Mouse (Mus musculus): ENCODE data around the gene Ifne. TPM values are rescaled to one million over a fixed set of nuclear protein-coding genes. Genes with fewer than 3 reads are reported as not detected.

Ifne gene
- polyA plus RNA-seq, 1 experiment, result not detected

DNA sequence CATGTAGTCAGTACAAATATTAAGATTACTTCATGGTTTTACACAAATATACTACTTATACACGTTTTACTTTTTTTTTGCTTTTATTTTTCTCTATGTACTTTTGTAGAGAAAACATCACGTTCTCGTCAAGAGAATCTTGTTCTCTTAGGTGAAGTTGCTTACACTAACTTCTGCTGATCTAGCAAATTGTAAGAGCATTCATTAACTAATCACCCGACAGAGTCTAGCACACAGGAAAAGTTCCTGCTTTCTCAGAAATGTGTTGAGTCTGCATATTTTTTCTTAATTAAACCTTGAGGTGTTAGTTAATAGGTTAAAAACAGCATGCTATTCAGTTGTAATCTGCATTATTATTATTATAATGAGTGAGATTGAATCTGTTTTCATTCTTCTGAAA lies 1.2 kb downstream of the Ifne start:
- no peaks in the 10 kb centered on the region for H3K4me1 ChIP-seq (ENCODE audit: control insufficient read depth, insufficient read depth, insufficient read length, low read length)
- no peak overlapping the region for H3K4me3 ChIP-seq (ENCODE audit: insufficient read depth, low read depth, low read length)
- H3K27ac ChIP-seq (replicated peaks; ENCODE audit: low read depth, low read length), result no peak overlapping the region

DNA sequence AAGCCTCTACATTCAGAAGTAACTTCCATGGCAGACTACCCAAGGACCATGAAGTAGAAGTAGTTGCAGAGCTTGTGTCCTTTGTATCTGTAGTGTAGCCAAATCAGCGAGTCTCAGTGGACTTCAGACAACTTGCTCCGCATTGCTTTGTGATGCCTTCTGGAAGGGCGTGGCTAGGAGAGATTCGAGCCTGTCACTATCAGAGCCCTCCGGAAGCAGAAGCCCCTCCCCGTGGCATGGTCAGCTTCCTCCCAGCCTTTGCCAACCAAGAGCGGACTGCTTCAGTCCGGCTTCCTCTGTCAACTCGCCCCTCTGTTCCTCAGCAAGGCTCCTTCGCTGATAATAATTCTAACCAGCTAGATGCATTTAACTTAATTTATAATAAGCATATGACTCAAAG lies 1.8 kb downstream of the Ifne start:
- Histone ChIP-seq H3K4me3 (ENCODE audit: insufficient read depth, low read depth, low read length) (no peak overlapping the region), H3K4me1 (ENCODE audit: control insufficient read depth, insufficient read depth, insufficient read length, low read length) (no peaks in the 10 kb centered on the region), H3K27ac (replicated peaks; ENCODE audit: low read depth, low read length) (no peak overlapping the region)

DNA sequence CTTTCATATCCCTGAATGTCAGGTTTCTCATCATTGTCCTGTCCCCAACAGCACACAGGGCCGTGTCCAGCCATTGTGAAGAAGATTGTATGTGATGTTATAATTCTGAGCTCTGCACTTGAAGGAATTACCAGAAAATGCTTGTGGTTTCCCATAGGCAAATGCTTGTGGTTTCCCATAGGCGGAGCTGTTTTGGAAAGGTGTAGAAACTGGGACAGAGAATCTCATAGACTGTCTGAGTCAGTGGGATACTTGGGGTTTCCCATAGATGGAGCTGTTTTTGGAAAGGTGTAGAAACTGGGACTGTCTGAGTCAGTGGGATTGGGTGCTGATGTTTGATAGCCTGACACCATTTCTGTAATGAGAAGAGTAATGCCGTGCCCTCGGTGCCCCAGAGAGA lies 3.5 kb downstream of the Ifne start:
- H3K4me1 ChIP-seq (ENCODE audit: control insufficient read depth, insufficient read depth, insufficient read length, low read length), result no peaks in the 10 kb centered on the region
- H3K4me3 ChIP-seq (ENCODE audit: insufficient read depth, low read depth, low read length), result no peak overlapping the region
- no peak overlapping the region for H3K27ac ChIP-seq (replicated peaks; ENCODE audit: low read depth, low read length)

DNA sequence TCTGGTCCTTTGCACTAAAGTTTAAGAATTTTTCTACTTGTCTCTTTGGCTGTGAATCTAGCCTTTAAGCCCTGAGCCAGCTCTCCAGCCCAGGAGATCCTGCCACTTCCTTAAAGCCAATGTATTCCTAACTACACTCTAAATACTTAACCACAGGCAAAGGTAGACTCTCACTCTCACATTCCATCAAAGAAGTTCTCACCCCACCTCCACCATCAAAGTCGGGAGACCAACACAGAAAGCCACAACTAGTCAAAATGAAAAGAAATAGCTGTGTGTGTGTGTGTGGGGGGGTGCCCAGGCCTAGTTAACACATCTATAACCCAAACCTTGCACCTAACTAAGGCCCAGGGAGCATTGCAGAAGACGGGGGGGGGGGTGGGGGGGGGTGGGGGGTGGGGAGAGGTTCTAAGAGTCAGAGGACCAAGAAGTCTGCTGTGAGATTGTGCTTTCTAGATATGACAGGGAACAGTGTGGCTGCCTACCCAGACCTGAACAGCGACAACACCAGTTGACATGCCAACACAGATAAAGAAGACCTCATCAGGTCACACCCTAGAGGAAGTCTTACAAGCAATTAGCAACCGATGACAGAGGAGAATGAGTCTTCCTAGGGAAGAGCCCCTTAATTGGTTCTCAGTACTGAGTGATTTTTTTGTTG lies 4.4 kb downstream of the Ifne start:
- Histone ChIP-seq H3K4me3 (ENCODE audit: insufficient read depth, low read depth, low read length) (no peak overlapping the region), H3K27ac (replicated peaks; ENCODE audit: low read depth, low read length) (no peak overlapping the region), H3K4me1 (ENCODE audit: control insufficient read depth, insufficient read depth, insufficient read length, low read length) (no peaks in the 10 kb centered on the region)

DNA sequence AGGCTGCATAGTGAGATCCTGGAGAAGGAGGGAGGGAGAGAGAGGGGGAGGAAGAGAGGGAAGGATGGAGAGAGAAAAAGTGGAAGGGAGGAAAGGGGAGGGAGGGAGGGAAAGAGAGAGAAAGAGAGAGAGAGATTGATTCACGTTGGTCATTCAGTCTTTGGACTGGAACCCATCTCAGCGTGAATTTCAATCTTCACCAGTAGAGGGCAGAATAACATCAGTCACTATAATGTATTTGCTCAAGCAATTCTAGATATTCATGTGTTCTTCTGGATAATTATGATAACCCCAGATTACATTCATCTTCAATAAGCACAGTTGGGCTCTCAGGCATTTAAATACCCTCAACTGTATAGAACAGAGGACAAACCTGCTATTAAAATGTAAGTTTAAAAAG lies 7.3 kb downstream of the Ifne start:
- no peak overlapping the region for H3K4me3 ChIP-seq (ENCODE audit: insufficient read depth, low read depth, low read length)
- H3K4me1 ChIP-seq (ENCODE audit: control insufficient read depth, insufficient read depth, insufficient read length, low read length), result no peaks in the 10 kb centered on the region
- H3K27ac ChIP-seq (replicated peaks; ENCODE audit: low read depth, low read length), result no peak overlapping the region

- Histone ChIP-seq H3K27ac (replicated peaks; ENCODE audit: low read depth, low read length) (peak overlapping the region; percentile 19; the same call in 1 of the 2 replicates), H3K4me1 (ENCODE audit: control insufficient read depth, insufficient read depth, insufficient read length, low read length) (no peaks in the 10 kb centered on the region), H3K4me3 (ENCODE audit: insufficient read depth, low read depth, low read length) (peak overlapping the region; percentile 70)
Observed at GRCm38 (mm10) chr4:88867926-88868911, 11.8 kb downstream of the Ifne start.

- H3K4me1 ChIP-seq (ENCODE audit: control insufficient read depth, insufficient read depth, insufficient read length, low read length), result no peaks in the 10 kb centered on the region
- H3K27ac ChIP-seq (replicated peaks; ENCODE audit: low read depth, low read length), result no peak overlapping the region
Observed at GRCm38 (mm10) chr4:88867366-88867925, 12.6 kb downstream of the Ifne start.

DNA sequence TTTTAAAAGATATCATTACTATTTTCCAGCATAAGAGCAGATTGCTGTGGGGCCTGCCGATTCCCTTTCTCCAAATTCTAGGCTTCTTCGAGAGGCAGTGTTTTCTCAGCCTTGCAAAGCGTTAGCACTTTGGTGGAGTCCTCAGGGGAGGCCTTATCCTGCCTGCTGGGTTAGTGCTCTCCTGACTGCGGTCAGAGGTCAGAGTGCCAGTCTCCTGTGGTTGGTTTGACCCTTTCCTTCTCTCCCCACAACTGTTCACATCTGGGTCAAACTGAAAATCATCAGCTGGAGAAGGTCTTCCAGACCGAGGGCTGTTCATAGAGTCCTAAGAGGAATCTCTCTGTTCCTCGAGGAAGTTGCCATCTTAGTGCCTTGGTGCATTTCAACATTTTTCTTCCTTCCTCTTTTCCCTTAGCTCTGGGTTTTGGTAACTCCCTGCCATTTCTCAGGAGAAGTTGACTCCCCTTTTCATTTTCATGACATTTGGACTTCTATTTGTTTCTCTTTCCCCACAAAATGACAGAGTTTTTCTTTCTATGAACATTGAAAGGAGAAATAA lies 14.9 kb downstream of the Ifne start:
- no peaks in the 10 kb centered on the region for H3K4me1 ChIP-seq (ENCODE audit: control insufficient read depth, insufficient read depth, insufficient read length, low read length)
- H3K27ac ChIP-seq (replicated peaks; ENCODE audit: low read depth, low read length), result no peak overlapping the region
- no peak overlapping the region for H3K4me3 ChIP-seq (ENCODE audit: insufficient read depth, low read depth, low read length)

More at GRCm38 (mm10) chr4:88867366-88867925, 12.6 kb downstream of the Ifne start:
- H3K4me3 ChIP-seq (ENCODE audit: insufficient read depth, low read depth, low read length), result peak overlapping the region; percentile 70; the same call in 1 of the 2 replicates

DNA sequence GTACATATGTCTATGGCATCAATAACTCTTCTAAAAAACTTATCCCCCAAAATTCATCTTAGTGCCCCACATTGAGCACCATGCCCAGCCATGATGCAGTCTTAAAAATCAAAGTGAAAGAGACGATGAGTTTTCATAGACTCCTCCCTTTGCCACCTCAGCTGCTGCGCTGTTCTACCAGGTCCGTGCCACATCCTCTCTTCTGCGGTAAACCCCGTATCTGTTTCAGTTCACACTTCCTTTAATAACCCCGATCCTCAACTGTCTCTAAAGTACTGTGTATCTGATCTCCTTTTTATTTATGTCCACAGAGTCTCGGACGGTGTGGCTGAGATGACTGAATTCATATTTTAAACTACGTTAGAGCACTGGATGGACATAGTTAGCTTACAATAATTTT lies 15.4 kb downstream of the Ifne start:
- Histone ChIP-seq H3K4me1 (ENCODE audit: control insufficient read depth, insufficient read depth, insufficient read length, low read length) (no peaks in the 10 kb centered on the region), H3K27ac (replicated peaks; ENCODE audit: low read depth, low read length) (no peak overlapping the region), H3K4me3 (ENCODE audit: insufficient read depth, low read depth, low read length) (no peak overlapping the region)

- no peak overlapping the region for H3K27ac ChIP-seq (replicated peaks; ENCODE audit: low read depth, low read length)
- no peak overlapping the region for H3K4me3 ChIP-seq (ENCODE audit: insufficient read depth, low read depth, low read length)
- no peaks in the 10 kb centered on the region for H3K4me1 ChIP-seq (ENCODE audit: control insufficient read depth, insufficient read depth, insufficient read length, low read length)
Observed at GRCm38 (mm10) chr4:88863309-88863708, 16.7 kb downstream of the Ifne start.

GRCm38 (mm10) chr4:88859214-88859613 lies 20.8 kb downstream of the Ifne start:
- Histone ChIP-seq H3K4me1 (ENCODE audit: control insufficient read depth, insufficient read depth, insufficient read length, low read length) (no peaks in the 10 kb centered on the region), H3K4me3 (ENCODE audit: insufficient read depth, low read depth, low read length) (no peak overlapping the region), H3K27ac (replicated peaks; ENCODE audit: low read depth, low read length) (no peak overlapping the region)

DNA sequence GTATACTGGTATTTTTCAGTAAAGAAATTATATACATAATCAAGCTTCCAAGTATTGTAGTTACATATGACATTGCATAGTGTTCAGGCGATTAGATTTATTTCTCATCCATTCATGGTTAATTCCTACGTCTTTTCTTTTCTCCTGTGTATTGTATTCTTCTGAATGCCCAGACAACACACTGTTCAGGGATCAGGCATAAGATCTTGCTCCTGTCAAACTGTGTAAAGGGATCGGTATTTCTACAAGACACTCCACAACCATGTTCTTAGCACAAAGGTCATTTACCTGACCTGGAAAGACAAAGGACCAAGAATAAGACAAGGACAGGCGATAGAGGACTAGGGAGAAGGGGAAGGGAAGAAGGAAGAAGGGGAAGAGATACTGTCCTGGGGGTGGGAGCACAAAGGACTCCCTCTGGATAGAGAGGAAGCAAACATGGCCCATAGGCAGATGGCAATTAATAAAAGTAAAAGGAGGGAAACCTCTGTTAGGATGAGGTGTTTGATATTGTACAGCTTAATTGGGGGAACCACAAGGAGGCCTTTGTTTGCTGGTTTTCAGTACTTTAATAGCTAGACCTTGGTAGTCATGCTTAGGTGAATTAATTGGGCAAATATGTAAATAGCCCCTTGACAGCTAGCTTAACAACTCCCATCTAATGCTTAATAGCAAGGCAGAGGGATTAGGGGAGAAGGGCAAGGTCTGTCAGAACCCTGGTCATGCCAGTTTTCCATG lies 28.8 kb downstream of the Ifne start:
- H3K27ac ChIP-seq (replicated peaks; ENCODE audit: low read depth, low read length), result no peak overlapping the region
- H3K4me1 ChIP-seq (ENCODE audit: control insufficient read depth, insufficient read depth, insufficient read length, low read length), result no peaks in the 10 kb centered on the region
- no peak overlapping the region for H3K4me3 ChIP-seq (ENCODE audit: insufficient read depth, low read depth, low read length)

DNA sequence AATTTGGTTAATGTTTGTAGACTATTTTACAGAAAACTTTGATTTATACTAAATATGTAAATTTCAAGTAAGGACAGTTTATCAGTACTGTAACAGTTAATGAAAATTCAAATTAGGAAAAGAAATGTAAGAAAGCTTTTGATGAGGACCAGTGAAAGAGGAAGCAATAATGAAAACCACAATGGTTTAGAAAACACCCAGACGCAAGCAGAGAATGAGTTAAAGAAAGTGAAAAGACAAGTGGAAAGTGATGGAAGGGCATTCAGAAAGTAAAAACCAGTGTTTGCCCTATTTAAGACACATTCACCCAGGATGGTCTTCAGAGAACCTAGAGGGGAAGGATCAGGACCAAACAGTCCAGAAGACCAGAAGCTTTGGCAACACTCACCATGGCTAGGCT lies 30.3 kb downstream of the Ifne start, which contains the start of gene Ifna1:
TSS of gene Ifna1 (plus strand) at position 390 of the 400 bp plus-strand sequence.
- no peak within 1 kb of the TSS for H3K4me3 ChIP-seq (ENCODE audit: insufficient read depth, low read depth, low read length)
- H3K4me1 ChIP-seq (ENCODE audit: control insufficient read depth, insufficient read depth, insufficient read length, low read length), result no peaks in the 10 kb centered on the region
- no peak within 1 kb of the TSS for H3K27ac ChIP-seq (replicated peaks; ENCODE audit: low read depth, low read length)

DNA sequence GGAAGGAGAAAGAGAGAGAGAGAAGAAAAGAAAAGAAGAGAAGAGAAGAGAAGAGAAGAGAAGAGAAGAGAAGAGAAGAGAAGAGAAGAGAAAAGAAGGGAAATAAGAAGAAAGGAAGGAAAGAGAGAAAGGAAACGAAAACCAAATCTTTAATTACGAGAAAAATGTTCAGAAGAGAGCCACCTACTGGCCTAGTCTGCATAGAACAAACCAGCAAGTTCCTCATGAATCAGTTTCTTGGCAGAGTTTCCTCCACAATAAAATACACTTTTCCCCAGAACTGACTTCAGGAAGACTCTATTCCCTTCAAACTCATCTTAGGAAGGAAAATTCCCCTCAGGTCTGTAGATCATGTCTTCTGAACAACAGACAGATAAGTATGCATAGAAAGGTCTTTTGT lies 34.7 kb downstream of the Ifne start:
- Histone ChIP-seq H3K27ac (replicated peaks; ENCODE audit: low read depth, low read length) (no peak overlapping the region), H3K4me1 (ENCODE audit: control insufficient read depth, insufficient read depth, insufficient read length, low read length) (no peaks in the 10 kb centered on the region), H3K4me3 (ENCODE audit: insufficient read depth, low read depth, low read length) (no peak overlapping the region)
